Mouse (Mus musculus): ENCODE results near the gene Zfp36.

DNA sequence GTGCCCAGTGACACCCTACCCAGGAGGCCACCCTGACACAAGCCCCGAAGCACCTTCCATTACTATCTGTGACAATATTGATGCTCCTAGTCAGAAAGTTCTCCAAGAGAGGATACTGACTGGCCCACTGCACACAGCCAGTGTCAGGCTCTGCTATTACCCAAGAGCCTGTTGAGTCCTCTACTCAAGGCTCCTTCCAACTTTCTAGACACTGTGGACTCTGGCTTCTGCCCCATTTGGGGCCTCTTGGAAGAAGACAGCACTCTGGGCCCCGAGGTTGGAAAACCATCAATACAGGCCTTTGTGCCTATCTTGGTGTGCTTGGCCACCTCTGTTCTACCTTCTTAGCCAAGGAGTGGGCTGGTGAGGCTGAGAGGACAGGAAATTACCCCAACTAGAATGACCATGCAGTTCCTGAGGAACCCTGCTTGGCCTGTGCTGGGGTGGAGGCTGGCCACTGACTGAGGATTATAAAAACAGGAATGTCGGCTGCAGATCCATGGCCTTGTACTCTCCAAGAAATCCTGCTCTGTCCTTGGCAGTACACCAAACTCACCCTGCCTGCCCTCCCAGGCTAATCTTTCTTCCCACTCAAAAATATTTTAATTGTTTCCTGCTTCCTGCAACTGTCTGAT lies 30.9 kb upstream of the Zfp36 start:
- TF ChIP-seq CTCF (IDR thresholded peaks at IDR 0.05; ENCODE audit: low read depth, low read length) (no peak), POLR2AphosphoS5 (IDR thresholded peaks at IDR 0.05; ENCODE audit: insufficient replicate concordance, low read depth, low read length) (no peak)

All from G1E (cell line).